Mouse (Mus musculus) layer of hippocampus, adult 2 months (tissue): ENCODE measurements at regions not wholly inside any gene's neighbourhood (a gene's known extent, or its start where the extent isn't known, plus 50 kb on each side); places are given as distances from the start of the nearest gene placed in this dataset.
A peak's percentile ranks its signal among the peaks of the same experiment; 100 is the strongest.

Source experiments
- DNase-seq, 2 experiments: peaks; one replicate each; pipeline ENCODE4 v3.0.0; 2022; ENCODE audit warnings: low spot score in 2 of 2
- H3K27ac ChIP-seq: fragments of 200-600 bp; 2 replicates; pipeline ENCODE4 v1.8.1; 2022
- H3K4me3 ChIP-seq: fragments of 200-600 bp; 2 replicates; pipeline ENCODE4 v1.8.1; 2022; ENCODE audit warnings: mild to moderate bottlenecking
- CTCF ChIP-seq: fragments of 200-600 bp; conservative IDR thresholded peaks from 2 replicates; pipeline ENCODE4 v1.8.1; 2022; ENCODE audit warnings: antibody characterized with exemption, mild to moderate bottlenecking, moderate library complexity

- no peak overlapping the region for H3K4me3 ChIP-seq
- H3K27ac ChIP-seq: no peak overlapping the region
- DNase-seq: no peak
- no peak for TF ChIP-seq CTCF
Measured at GRCm38 (mm10) chr4:125898631-125899348, 125.6 kb upstream of the Csf3r start.

GRCm38 (mm10) chr4:125901546-125902276 is 122.6 kb upstream of the Csf3r start:
- no peak overlapping the region for H3K27ac ChIP-seq
- no peak overlapping the region for H3K4me3 ChIP-seq
- no peak for TF ChIP-seq CTCF
- DNase-seq: peak in 1 of 2 experiments; percentile 10

- H3K27ac ChIP-seq: no peak overlapping the region
- no peak for TF ChIP-seq CTCF
- no peak overlapping the region for H3K4me3 ChIP-seq
- DNase-seq: no peak
Measured at GRCm38 (mm10) chr4:125906296-125906695, 118.1 kb upstream of the Csf3r start.

GRCm38 (mm10) chr4:125908901-125909300 is 115.4 kb upstream of the Csf3r start:
- Histone ChIP-seq H3K4me3 (no peak overlapping the region), H3K27ac (no peak overlapping the region)
- TF ChIP-seq CTCF: no peak
- no peak for DNase-seq

- no peak overlapping the region for H3K4me3 ChIP-seq
- no peak for TF ChIP-seq CTCF
- no peak overlapping the region for H3K27ac ChIP-seq
- no peak for DNase-seq
Measured at GRCm38 (mm10) chr4:125911541-125912270, 112.6 kb upstream of the Csf3r start.

- H3K27ac ChIP-seq: no peak overlapping the region
- peak; percentile 36 to 80 for DNase-seq
- TF ChIP-seq CTCF: peak; percentile 88
- no peak overlapping the region for H3K4me3 ChIP-seq
Measured at GRCm38 (mm10) chr4:125912444-125913049, 111.8 kb upstream of the Csf3r start.

- H3K27ac ChIP-seq: no peak overlapping the region
- H3K4me3 ChIP-seq: no peak overlapping the region
- TF ChIP-seq CTCF: peak; percentile 64
- DNase-seq: no peak
Measured at GRCm38 (mm10) chr4:125915166-125915565, 109.2 kb upstream of the Csf3r start.

- no peak for TF ChIP-seq CTCF
- Histone ChIP-seq H3K27ac (no peak overlapping the region), H3K4me3 (no peak overlapping the region)
- no peak for DNase-seq
Measured at GRCm38 (mm10) chr4:125917210-125917609, 107.1 kb upstream of the Csf3r start.

- H3K27ac ChIP-seq: no peak overlapping the region
- DNase-seq: peak in 1 of 2 experiments; percentile 61
- peak; percentile 76 for TF ChIP-seq CTCF
- H3K4me3 ChIP-seq: no peak overlapping the region
Measured at GRCm38 (mm10) chr4:125921550-125922316, 102.6 kb upstream of the Csf3r start.

- no peak for DNase-seq
- no peak for TF ChIP-seq CTCF
- Histone ChIP-seq H3K4me3 (no peak overlapping the region), H3K27ac (no peak overlapping the region)
Measured at GRCm38 (mm10) chr4:125922317-125922878, 102.0 kb upstream of the Csf3r start.

GRCm38 (mm10) chr4:125923225-125923624 is 101.1 kb upstream of the Csf3r start:
- no peak overlapping the region for H3K4me3 ChIP-seq
- DNase-seq: no peak
- H3K27ac ChIP-seq: no peak overlapping the region
- TF ChIP-seq CTCF: no peak

GRCm38 (mm10) chr4:125928196-125928595 is 96.2 kb upstream of the Csf3r start:
- H3K27ac ChIP-seq: no peak overlapping the region
- DNase-seq: no peak
- TF ChIP-seq CTCF: no peak
- H3K4me3 ChIP-seq: no peak overlapping the region
